Mouse (Mus musculus) left cerebral cortex, postnatal 25 days (tissue): ENCODE results near the gene Nprl2. TPM values are rescaled to one million over a fixed set of nuclear protein-coding genes. Genes with fewer than 3 reads are reported as not detected.

Experiments used
- DNase-seq, 2 experiments: peaks; one replicate each; pipeline ENCODE4 v3.0.0; 2022; ENCODE audit warnings: low spot score in 2 of 2, mixed read lengths in 1 of 2
- intact Hi-C: fragments of 180-260 bp; cut with DNase I; formaldehyde crosslinking; loops from one replicate; pipeline ENCODE4 v1.15.1; 2025
- total RNA-seq, 2 experiments: library from RNA; stranded (reverse); gene quantifications; 2 replicates each; pipeline ENCODE4 v1.2.3; 2021

The Nprl2 gene
- total RNA-seq, 2 experiments from 2014 or later, result 40.4 to 41.7 TPM

DNA sequence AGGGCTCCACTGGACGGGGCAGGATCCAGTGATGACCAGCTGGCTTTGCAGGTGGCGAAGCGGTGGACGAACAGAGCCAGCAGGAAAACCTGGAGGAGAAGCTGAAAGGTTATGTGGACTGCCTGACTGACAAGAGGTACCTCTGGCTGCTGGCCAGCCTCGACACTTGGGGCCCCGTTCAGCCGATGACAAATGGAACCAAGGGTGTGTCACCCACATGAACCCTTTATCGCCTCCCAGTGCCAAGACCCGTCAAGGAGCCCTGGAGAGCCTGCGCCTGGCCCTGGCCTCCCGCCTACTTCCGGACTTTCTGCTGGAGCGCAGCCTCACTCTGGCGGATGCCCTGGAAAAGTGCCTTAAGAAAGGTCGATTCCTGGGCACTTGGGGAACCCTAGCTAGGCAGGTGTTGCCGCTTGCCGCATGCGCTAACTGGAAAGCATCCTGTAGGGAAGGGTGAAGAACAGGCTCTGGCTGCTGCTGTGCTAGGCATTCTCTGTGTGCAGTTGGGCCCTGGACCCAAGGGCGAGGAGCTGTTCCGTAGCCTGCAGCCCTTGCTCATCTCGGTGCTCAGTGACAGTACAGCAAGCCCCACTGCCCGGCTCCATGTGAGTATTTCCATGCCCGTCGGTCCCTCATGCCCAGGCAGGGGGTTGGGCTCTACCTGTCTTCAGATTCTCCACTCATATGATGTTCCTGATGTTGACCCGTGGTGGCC lies 48.2 kb downstream of the Nprl2 start:
- DNase-seq, result no peak

DNA sequence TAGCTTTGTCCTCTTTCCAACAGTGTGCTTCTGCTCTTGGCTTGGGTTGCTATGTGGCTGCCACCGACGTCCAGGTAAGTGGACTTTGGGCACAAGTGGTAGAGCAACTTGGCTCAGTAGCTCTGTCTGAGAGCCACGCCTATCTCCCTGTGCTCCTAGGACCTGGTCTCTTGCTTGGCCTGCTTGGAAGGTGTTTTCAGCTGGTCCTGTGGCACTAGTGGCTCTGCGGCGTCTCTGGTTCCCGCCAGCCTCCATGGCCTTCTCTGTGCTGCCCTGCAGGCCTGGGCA lies 48.7 kb downstream of the Nprl2 start:
- intact Hi-C loops, result no loop called here
- DNase-seq, result no peak

More for the DNA sequence above, 48.2 kb downstream of the Nprl2 start:
- intact Hi-C loops, result no loop called here

DNA sequence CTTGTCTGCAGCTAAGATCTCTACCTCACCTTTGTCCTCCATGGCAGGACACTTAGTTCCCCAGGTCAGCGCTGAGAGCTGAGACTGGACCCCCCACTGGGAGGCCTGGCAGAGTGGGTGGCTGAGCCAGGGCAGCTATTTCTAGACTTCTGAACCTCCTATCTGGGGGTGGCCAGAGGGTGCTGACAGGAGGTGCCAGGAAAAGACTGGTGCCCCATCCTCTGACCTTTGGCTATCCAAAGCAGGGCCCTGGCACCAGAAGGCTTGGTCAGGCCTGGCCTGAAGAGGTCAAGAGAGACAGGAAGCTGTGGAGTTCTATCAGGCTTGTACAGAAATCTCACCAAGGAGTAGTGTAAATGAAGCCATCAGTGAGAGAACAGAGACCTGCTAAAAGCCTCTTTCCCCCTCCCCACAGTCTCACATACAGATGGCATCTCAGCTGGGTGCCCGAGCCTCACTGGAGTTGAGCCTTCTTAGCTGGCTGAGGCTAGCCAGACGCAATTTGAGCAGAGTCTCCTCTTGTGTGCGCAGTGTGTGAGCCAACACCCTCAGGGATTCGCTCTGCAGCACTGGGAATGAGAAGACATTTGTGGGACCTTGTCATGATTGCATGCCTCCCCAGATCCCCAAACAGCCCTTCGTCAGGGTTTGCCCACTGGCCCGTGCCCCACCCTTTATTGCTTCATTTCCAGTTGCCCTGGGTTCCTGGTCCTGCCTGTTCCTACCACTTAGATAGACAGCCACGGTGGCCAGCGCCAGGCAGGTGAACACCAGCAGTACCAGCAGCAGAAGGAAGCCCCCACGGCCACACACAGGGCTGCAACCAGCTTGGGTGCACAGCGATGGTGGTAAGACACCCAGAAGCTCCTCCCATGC lies 51.3 kb downstream of the Nprl2 start:
- intact Hi-C loops, result no loop called here
- no peak for DNase-seq

DNA sequence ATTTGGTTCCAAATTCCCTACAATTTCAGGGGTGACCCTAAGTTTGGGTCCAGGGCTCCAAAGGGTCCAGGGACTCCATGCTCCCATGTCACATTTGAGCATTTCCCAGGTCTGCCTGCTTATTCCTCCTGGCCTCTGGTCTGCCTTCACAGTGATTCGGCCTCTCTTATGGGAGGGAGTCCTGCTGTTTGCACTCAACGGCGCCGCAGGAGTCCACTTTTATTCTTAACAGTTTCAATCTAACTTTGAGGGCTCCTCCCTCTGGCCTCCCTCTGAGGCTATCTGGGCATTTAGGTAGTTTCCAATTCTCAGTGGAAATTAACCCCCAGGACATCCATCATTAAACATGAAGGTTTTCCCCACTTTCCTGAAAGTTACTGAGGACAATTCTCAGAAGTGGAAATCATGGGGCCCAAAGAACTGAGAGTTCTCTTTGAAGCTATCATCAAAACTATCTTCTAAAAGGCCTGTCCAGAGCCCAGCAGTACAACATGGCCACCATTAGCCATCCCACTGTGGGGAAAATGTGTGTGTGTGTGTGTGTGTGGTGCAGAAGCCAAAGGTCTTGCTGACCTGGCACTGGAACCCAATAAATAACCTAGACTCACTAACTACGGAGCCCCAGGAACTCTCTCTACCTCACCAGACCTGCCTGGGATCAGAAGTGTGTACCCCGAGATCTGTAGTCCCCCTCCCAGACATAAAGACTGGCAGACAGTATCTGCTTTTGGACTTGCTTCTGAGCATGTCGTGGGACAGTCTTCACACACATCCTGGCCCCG lies 52.4 kb downstream of the Nprl2 start:
- intact Hi-C loops, result no loop called here
- no peak for DNase-seq

Other genes with a start within 250 kb of the Nprl2 start
- 1 to 10 TPM; 5.8 to 9.4 TPM for gene Cish, start 246.2 kb upstream of the Nprl2 start, total RNA-seq
- 10 to 100 TPM; 17.2 to 18.2 TPM for gene Hemk1, start 203.9 kb upstream of the Nprl2 start, total RNA-seq
- gene 6430571L13Rik, start 201.6 kb upstream of the Nprl2 start, total RNA-seq, result 1 to 10 TPM; 3.7 to 4.0 TPM
- gene Cacna2d2, start 142.6 kb upstream of the Nprl2 start, total RNA-seq, result 10 to 100 TPM; 25.4 to 40.2 TPM
- 10 to 100 TPM; 33.3 to 36.5 TPM for gene Tmem115, start 8.3 kb upstream of the Nprl2 start, total RNA-seq
- gene Cyb561d2, start within 50 bp of the Nprl2 start, total RNA-seq, result 10 to 100 TPM; 16.2 to 17.4 TPM
- 1 to 10 TPM; 4.0 to 5.6 TPM for gene Zmynd10, start 5.1 kb downstream of the Nprl2 start, total RNA-seq
- 10 to 100 TPM; 14.3 to 17.4 TPM for gene Rassf1, start 9.3 kb downstream of the Nprl2 start, total RNA-seq
- gene Tusc2, start 21.0 kb downstream of the Nprl2 start, total RNA-seq, result 10 to 100 TPM; 86.5 to 94.7 TPM
- gene Hyal2, start 25.7 kb downstream of the Nprl2 start, total RNA-seq, result 10 to 100 TPM in 1 of 2 experiments, 1 to 10 TPM in 1; 9.3 to 10.1 TPM
- 1 to 10 TPM; 5.0 to 7.4 TPM for gene Hyal1, start 34.7 kb downstream of the Nprl2 start, total RNA-seq
- 10 to 100 TPM; 10.8 to 11.3 TPM for gene Naa80, start 36.7 kb downstream of the Nprl2 start, total RNA-seq
- 1 to 10 TPM in 1 of 2 experiments, under 1 TPM in 1; 0.96 to 1.1 TPM for gene Hyal3, start 38.6 kb downstream of the Nprl2 start, total RNA-seq
- 10 to 100 TPM; 11.1 to 13.3 TPM for gene Ifrd2, start 45.4 kb downstream of the Nprl2 start, total RNA-seq
- 1 to 10 TPM; 3.4 to 3.5 TPM for gene Sema3b, start 67.0 kb downstream of the Nprl2 start, total RNA-seq
- 100 to 1,000 TPM; 214 to 221 TPM for gene Gnai2, start 93.1 kb downstream of the Nprl2 start, total RNA-seq
- 10 to 100 TPM; 69.9 to 81.4 TPM for gene Slc38a3, start 127.3 kb downstream of the Nprl2 start, total RNA-seq
- gene Gnat1, start 137.5 kb downstream of the Nprl2 start, total RNA-seq, result under 1 TPM; 0.18 to 0.21 TPM
- gene Sema3f, start 168.2 kb downstream of the Nprl2 start, total RNA-seq, result 10 to 100 TPM; 16.6 to 17.8 TPM
- gene Rbm5, start 228.8 kb downstream of the Nprl2 start, total RNA-seq, result 100 to 1,000 TPM; 122 to 155 TPM